Mouse (Mus musculus): ENCODE measurements at regions not wholly inside any gene's neighbourhood (a gene's known extent, or its start where the extent isn't known, plus 50 kb on each side); places are given as distances from the start of the nearest gene placed in this dataset.

GRCm38 (mm10) chr9:61721071-61721470 lies 193.3 kb downstream of the Rplp1 start:
- DNase-seq (ENCODE audit: low spot score in 2 of 2), result peak in 1 of 2 experiments; percentile 25
- intact Hi-C loops (cut with DNase I), result no loop called here

- no peak for DNase-seq (ENCODE audit: low spot score in 2 of 2)
- intact Hi-C loops (cut with DNase I), result no loop called here
These were observed 194.1 kb downstream of the Rplp1 start for GRCm38 (mm10) chr9:61720206-61720605.

GRCm38 (mm10) chr9:61716751-61717150 lies 197.6 kb downstream of the Rplp1 start:
- intact Hi-C loops (cut with DNase I), result no loop called here
- no peak for DNase-seq (ENCODE audit: low spot score in 2 of 2)

GRCm38 (mm10) chr9:61714331-61715035 lies 199.9 kb downstream of the Rplp1 start:
- peak; percentile 62 to 71 for DNase-seq (ENCODE audit: low spot score in 2 of 2)
- intact Hi-C loops (cut with DNase I), result no loop called here

GRCm38 (mm10) chr9:61713806-61714205 lies 200.5 kb downstream of the Rplp1 start:
- intact Hi-C loops (cut with DNase I), result no loop called here
- peak in 1 of 2 experiments; percentile 36 for DNase-seq (ENCODE audit: low spot score in 2 of 2)

GRCm38 (mm10) chr9:61711296-61711695 lies 203.0 kb downstream of the Rplp1 start:
- DNase-seq (ENCODE audit: low spot score in 2 of 2), result no peak
- intact Hi-C loops (cut with DNase I), result no loop called here

GRCm38 (mm10) chr9:61707875-61708274 lies 206.5 kb downstream of the Rplp1 start:
- intact Hi-C loops (cut with DNase I), result loop anchor here (5.0 to 10.0 kb wide), 2 partner anchors 336 to 493 kb away; partner anchors contain the start of gene Tle3
- DNase-seq (ENCODE audit: low spot score in 2 of 2), result no peak

- peak; percentile 48 to 61 for DNase-seq (ENCODE audit: low spot score in 2 of 2)
- intact Hi-C loops (cut with DNase I), result loop anchor here (5.0 to 10.0 kb wide), 2 partner anchors 335 to 492 kb away; partner anchors contain the start of gene Tle3
These were observed 207.0 kb downstream of the Rplp1 start for GRCm38 (mm10) chr9:61707296-61707695.

GRCm38 (mm10) chr9:61706263-61706755 lies 208.0 kb downstream of the Rplp1 start:
- intact Hi-C loops (cut with DNase I), result loop anchor here (5.0 to 10.0 kb wide), 2 partner anchors 334 to 492 kb away; partner anchors contain the start of gene Tle3
- no peak for DNase-seq (ENCODE audit: low spot score in 2 of 2)

GRCm38 (mm10) chr9:61705586-61706233 lies 208.6 kb downstream of the Rplp1 start:
- intact Hi-C loops (cut with DNase I), result loop anchor here (5.0 to 10.0 kb wide), 2 partner anchors 333 to 491 kb away; partner anchors contain the start of gene Tle3
- peak; percentile 75 to 83 for DNase-seq (ENCODE audit: low spot score in 2 of 2)

GRCm38 (mm10) chr9:61703301-61703700 lies 211.0 kb downstream of the Rplp1 start:
- intact Hi-C loops (cut with DNase I), result loop anchor here (10.0 kb wide), 1 partner anchor 488 kb away; no protein-coding TSS in a partner anchor
- peak in 1 of 2 experiments; percentile 34 for DNase-seq (ENCODE audit: low spot score in 2 of 2)

GRCm38 (mm10) chr9:61702280-61702966 lies 211.9 kb downstream of the Rplp1 start:
- intact Hi-C loops (cut with DNase I), result loop anchor here (10.0 kb wide), 1 partner anchor 488 kb away; no protein-coding TSS in a partner anchor
- peak in 1 of 2 experiments; percentile 47 for DNase-seq (ENCODE audit: low spot score in 2 of 2)

GRCm38 (mm10) chr9:61700576-61700975 lies 213.8 kb downstream of the Rplp1 start:
- no peak for DNase-seq (ENCODE audit: low spot score in 2 of 2)
- intact Hi-C loops (cut with DNase I), result loop anchor here (10.0 kb wide), 1 partner anchor 486 kb away; no protein-coding TSS in a partner anchor

GRCm38 (mm10) chr9:61699618-61700017 lies 214.7 kb downstream of the Rplp1 start:
- DNase-seq (ENCODE audit: low spot score in 2 of 2), result no peak
- intact Hi-C loops (cut with DNase I), result loop anchor here (5.0 to 10.0 kb wide), 4 partner anchors 133 to 655 kb away; no protein-coding TSS in a partner anchor

- peak; percentile 76 to 80 for DNase-seq (ENCODE audit: low spot score in 2 of 2)
- intact Hi-C loops (cut with DNase I), result loop anchor here (5.0 to 10.0 kb wide), 3 partner anchors 134 to 653 kb away; no protein-coding TSS in a partner anchor
These were observed 216.4 kb downstream of the Rplp1 start for GRCm38 (mm10) chr9:61697959-61698358.

GRCm38 (mm10) chr9:61696831-61697230 lies 217.5 kb downstream of the Rplp1 start:
- no peak for DNase-seq (ENCODE audit: low spot score in 2 of 2)
- intact Hi-C loops (cut with DNase I), result loop anchor here (5.0 to 10.0 kb wide), 3 partner anchors 135 to 652 kb away; no protein-coding TSS in a partner anchor

GRCm38 (mm10) chr9:61695821-61696220 lies 218.5 kb downstream of the Rplp1 start:
- intact Hi-C loops (cut with DNase I), result loop anchor here (5.0 to 10.0 kb wide), 3 partner anchors 136 to 651 kb away; no protein-coding TSS in a partner anchor

GRCm38 (mm10) chr9:61695381-61695791 lies 219.0 kb downstream of the Rplp1 start:
- no peak for DNase-seq (ENCODE audit: low spot score in 2 of 2)
- intact Hi-C loops (cut with DNase I), result loop anchor here (5.0 to 10.0 kb wide), 3 partner anchors 137 to 651 kb away; no protein-coding TSS in a partner anchor

More at GRCm38 (mm10) chr9:61695821-61696220, 218.5 kb downstream of the Rplp1 start:
- no peak for DNase-seq (ENCODE audit: low spot score in 2 of 2)

GRCm38 (mm10) chr9:61694206-61694605 lies 220.1 kb downstream of the Rplp1 start:
- intact Hi-C loops (cut with DNase I), result loop anchor here (10.0 kb wide), 2 partner anchors 199 to 649 kb away; no protein-coding TSS in a partner anchor

More at GRCm38 (mm10) chr9:61694206-61694605, 220.1 kb downstream of the Rplp1 start:
- DNase-seq (ENCODE audit: low spot score in 2 of 2), result no peak

All from left cerebral cortex, postnatal 14 days (tissue).